Mouse (Mus musculus): ENCODE measurements around the gene Dnajc19. TPM values are rescaled to one million over a fixed set of nuclear protein-coding genes. Genes with fewer than 3 reads are reported as not detected.
"Not testable (repeated sequence)": the region's sequence is repeated elsewhere in the genome, so short reads cannot be mapped to it uniquely, and the experiment has no call there.

The Dnajc19 gene
- polyA plus RNA-seq, 1 experiment = 5.7 TPM

DNA sequence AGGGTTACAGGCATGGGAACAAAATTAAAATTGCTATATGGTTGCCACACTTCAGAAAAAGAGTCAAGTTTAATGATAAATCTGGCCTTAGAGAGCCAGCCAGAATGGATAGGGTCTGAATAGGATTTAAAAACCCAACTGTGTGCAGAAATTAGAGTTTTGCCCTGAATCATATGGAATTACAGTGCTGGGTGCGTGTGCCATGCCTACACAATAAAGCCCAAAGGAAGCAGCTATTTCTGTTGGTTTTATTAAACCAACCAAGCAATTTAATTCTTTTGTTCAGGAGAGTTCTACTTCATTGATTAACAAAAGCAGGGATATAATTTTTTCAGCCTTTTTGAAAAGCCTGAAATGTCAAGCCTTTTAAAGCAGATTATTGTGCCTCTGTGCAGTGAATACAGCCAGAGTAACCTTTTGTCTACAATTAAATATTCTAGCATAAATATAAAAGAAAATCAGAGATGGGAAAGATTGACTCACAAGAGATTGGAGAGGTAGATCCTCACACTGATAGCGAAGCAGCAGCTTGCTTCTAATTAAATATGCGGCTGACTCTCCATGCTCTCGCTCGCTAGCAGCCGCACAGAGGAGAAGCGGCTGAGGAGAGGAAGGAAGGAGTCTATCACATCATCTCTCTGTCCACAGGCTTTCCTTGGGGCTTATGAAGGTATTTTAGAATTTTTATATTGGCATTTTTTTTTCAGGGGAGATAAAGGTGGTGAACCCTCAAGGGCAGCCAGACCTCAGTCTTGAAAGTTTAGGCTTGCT is 23.0 kb upstream of the Dnajc19 start:
- Histone ChIP-seq H3K9me3 (ENCODE audit: control insufficient read depth, low read length) (no peaks in the 10 kb centered on the region), H3K4me3 (replicated peaks) (no peak overlapping the region), H3K36me3 (ENCODE audit: control insufficient read depth) (no peaks in the 10 kb centered on the region), H3K27me3 (ENCODE audit: control insufficient read depth) (peaks cover 20% of the 10 kb centered on the region), H3K4me1 (ENCODE audit: control insufficient read depth) (no peaks in the 10 kb centered on the region)
- TF ChIP-seq GATA1 (IDR thresholded peaks at IDR 0.05; ENCODE audit: low read length) (no peak), TAL1 (IDR thresholded peaks at IDR 0.05; ENCODE audit: low read length) (no peak)

DNA sequence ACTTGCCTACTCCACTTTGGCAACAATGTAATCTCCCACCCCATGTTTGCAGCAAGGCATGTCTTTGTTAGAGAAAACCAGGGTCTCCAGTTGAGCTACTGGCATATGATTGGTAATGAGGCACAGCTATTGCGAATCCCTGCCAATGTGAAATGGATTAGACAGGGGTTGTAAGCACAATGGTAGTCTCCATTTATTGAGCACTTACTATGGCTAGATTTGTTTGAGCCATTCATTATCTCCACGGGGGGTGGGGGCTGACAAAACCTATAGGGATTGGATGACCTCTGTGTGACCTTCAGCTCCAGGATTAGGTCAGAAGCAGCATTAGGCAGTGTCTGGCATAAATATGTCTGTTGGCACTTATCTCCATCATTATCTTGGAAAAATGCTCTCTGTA is 21.8 kb upstream of the Dnajc19 start:
- Histone ChIP-seq H3K27me3 (ENCODE audit: control insufficient read depth) (peaks cover 20% of the 10 kb centered on the region), H3K4me3 (replicated peaks) (no peak overlapping the region), H3K9me3 (ENCODE audit: control insufficient read depth, low read length) (no peaks in the 10 kb centered on the region), H3K36me3 (ENCODE audit: control insufficient read depth) (no peaks in the 10 kb centered on the region), H3K4me1 (ENCODE audit: control insufficient read depth) (no peaks in the 10 kb centered on the region)
- no peak for TF ChIP-seq GATA1 (IDR thresholded peaks at IDR 0.05; ENCODE audit: low read length)
- no peak for TF ChIP-seq TAL1 (IDR thresholded peaks at IDR 0.05; ENCODE audit: low read length)

DNA sequence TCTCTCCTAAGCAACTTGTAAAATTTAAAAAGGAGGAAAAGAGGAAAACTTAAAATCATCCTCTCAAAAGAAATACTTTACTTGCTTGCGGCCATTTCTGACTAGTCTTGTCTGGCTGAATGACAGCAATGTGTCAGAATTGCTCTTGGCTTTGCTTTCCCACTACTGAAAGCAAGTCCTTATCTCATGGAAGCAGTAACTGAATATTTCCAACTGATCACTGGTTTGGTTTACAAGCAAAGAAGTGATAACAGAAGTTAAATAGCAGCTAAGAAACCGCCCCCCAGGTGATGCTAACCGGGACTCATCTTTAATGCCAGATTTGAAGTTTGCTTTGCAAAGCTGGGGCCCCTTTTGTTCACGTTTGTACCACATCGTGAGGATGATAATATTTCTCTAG is 2.5 kb upstream of the Dnajc19 start:
- Histone ChIP-seq H3K27me3 (ENCODE audit: control insufficient read depth) (no peaks in the 10 kb centered on the region), H3K9me3 (ENCODE audit: control insufficient read depth, low read length) (no peaks in the 10 kb centered on the region), H3K4me3 (replicated peaks) (no peak overlapping the region), H3K36me3 (ENCODE audit: control insufficient read depth) (peaks cover 9% of the 10 kb centered on the region), H3K4me1 (ENCODE audit: control insufficient read depth) (peaks cover 45% of the 10 kb centered on the region)
- TF ChIP-seq TAL1 (IDR thresholded peaks at IDR 0.05; ENCODE audit: low read length) = no peak
- no peak for TF ChIP-seq GATA1 (IDR thresholded peaks at IDR 0.05; ENCODE audit: low read length)

DNA sequence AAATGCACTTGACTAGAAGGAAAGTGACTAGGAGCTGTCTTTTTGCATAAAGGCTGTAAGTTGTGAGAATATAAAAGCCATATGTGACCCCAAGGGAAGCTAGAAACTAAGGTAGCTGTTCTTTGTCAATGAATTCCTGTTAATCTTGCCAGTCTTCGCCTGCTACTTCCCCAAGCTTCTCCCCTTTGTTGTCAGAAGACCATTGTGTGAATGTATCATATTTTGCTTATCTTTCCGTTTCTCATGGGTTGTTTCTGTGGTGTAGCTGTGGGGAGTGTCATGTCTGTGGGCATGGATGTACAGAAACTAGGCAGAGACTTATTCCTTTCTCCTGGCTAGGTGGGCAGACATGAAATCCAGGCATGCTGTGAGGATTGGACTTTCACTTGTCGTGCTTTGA is 808 bp upstream of the Dnajc19 start:
- no peaks in the 10 kb centered on the region for H3K9me3 ChIP-seq (ENCODE audit: control insufficient read depth, low read length)
- TF ChIP-seq GATA1 (IDR thresholded peaks at IDR 0.05; ENCODE audit: low read length) (no peak), TAL1 (IDR thresholded peaks at IDR 0.05; ENCODE audit: low read length) (no peak)
- peaks cover 25% of the 10 kb centered on the region for H3K36me3 ChIP-seq (ENCODE audit: control insufficient read depth)
- no peaks in the 10 kb centered on the region for H3K27me3 ChIP-seq (ENCODE audit: control insufficient read depth)
- H3K4me3 ChIP-seq (replicated peaks) = peak overlapping the region; percentile 70
- H3K4me1 ChIP-seq (ENCODE audit: control insufficient read depth) = peaks cover 45% of the 10 kb centered on the region

DNA sequence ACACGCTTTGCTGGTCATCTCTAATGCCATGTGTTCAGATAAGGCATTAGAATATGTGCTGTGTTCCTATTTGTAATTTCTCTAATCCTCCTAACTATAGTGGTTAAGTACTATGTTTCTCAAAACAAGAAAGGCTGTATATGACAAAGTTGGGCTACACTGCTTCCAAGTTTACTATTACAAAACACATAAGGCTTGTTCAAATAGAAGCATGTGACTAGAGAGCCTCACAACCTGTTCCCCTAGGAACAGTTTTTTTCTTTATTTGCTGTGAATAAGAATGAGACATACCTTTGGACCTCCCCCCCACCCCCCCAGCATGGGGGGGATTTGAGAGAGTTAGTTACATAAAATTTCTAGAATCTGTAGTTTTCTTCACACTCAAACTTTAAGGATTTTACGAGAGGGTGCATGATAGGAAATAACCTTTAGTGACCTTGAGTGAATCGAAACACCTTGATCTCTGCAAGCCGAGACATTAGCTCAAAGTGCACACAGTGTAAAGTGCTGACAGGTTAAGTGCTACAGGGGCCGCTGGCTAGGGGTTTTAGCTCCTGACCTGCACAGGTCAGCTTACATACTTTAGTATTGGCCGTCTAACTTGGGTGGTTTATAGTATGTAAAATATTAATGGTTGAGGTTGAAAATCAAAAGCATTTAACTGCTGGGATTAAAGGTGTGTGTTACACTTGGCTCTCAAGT is 4.9 kb downstream of the Dnajc19 start:
- Histone ChIP-seq H3K4me3 (replicated peaks) (no peak overlapping the region), H3K9me3 (ENCODE audit: control insufficient read depth, low read length) (no peaks in the 10 kb centered on the region), H3K4me1 (ENCODE audit: control insufficient read depth) (peaks cover 21% of the 10 kb centered on the region), H3K36me3 (ENCODE audit: control insufficient read depth) (peaks cover 82% of the 10 kb centered on the region), H3K27me3 (ENCODE audit: control insufficient read depth) (no peaks in the 10 kb centered on the region)
- TF ChIP-seq GATA1 (IDR thresholded peaks at IDR 0.05; ENCODE audit: low read length) = no peak
- TF ChIP-seq TAL1 (IDR thresholded peaks at IDR 0.05; ENCODE audit: low read length) = no peak

DNA sequence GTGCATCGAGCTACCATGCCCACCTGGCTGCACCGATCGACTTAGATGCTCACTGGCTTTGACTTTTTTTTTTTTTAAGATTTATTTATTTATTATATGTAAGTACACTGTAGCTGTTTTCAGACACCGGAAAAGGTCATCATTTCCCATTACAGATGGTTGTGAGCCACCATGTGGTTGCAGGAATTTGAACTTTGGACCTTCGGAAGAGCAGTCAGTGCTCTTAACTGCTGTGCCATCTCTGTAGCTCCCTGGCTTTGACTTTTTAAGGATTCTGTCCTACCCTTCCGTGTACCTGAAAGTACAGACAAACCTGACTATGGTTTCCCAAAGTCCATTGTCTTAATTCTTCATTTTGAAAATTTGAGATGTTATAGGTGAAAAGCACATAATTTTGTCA is 8.4 kb downstream of the Dnajc19 start:
- H3K4me1 ChIP-seq (ENCODE audit: control insufficient read depth) = no peaks in the 10 kb centered on the region; the same call in 1 of the 2 replicates
- H3K4me3 ChIP-seq (replicated peaks) = no peak overlapping the region
- H3K27me3 ChIP-seq (ENCODE audit: control insufficient read depth) = no peaks in the 10 kb centered on the region
- H3K9me3 ChIP-seq (ENCODE audit: control insufficient read depth, low read length) = no peaks in the 10 kb centered on the region
- peaks cover 95% of the 10 kb centered on the region for H3K36me3 ChIP-seq (ENCODE audit: control insufficient read depth)
- TF ChIP-seq GATA1 (IDR thresholded peaks at IDR 0.05; ENCODE audit: low read length) (no peak), TAL1 (IDR thresholded peaks at IDR 0.05; ENCODE audit: low read length) (no peak)

DNA sequence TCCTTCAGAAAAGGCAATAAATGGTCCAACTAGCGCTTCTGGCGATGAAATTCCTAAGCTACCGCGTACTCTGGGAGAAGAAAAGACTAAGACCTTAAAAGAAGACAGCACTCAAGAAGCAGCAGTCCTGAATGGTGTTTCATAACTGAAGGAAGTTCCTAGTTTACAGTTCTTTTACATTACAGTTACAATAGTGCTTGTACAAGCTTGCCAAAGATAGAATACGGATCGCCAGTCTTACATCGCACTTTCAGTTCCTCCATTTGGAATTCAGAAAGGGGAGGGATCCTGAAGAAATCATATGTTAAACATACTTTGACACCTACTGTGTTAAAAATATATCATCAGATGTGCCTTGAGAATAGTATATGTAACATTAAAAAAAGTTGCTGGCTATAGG is 12.2 kb downstream of the Dnajc19 start:
- H3K4me1 ChIP-seq (ENCODE audit: control insufficient read depth); H3K9me3 ChIP-seq (ENCODE audit: control insufficient read depth, low read length); H3K4me3 ChIP-seq (replicated peaks); H3K27me3 ChIP-seq (ENCODE audit: control insufficient read depth): not testable (repeated sequence)
- H3K36me3 ChIP-seq (ENCODE audit: control insufficient read depth) = peaks cover 94% of the 10 kb centered on the region

DNA sequence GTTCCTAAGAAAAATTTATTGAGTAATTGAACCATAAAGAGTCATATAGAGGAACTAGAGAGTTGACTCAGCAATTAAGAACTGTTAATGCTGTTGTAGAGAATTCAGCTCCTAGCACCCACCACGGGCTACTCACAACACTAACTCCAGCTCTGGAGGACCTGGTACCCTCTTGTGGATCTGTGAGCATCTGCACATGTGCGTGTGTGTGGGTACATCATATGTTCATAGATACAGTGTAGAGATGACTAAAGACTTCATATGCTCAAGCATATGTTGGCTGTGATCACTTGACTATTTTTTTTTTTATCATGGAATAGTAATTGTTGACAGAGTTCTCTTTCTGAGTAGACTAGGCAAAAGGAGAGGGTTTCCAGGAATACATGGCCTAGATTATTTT is 18.8 kb downstream of the Dnajc19 start:
- Histone ChIP-seq H3K36me3 (ENCODE audit: control insufficient read depth) (peaks cover 92% of the 10 kb centered on the region), H3K4me1 (ENCODE audit: control insufficient read depth) (no peaks in the 10 kb centered on the region), H3K27me3 (ENCODE audit: control insufficient read depth) (no peaks in the 10 kb centered on the region), H3K4me3 (replicated peaks) (no peak overlapping the region), H3K9me3 (ENCODE audit: control insufficient read depth, low read length) (no peaks in the 10 kb centered on the region)
- TF ChIP-seq GATA1 (IDR thresholded peaks at IDR 0.05; ENCODE audit: low read length) (no peak), TAL1 (IDR thresholded peaks at IDR 0.05; ENCODE audit: low read length) (no peak)

DNA sequence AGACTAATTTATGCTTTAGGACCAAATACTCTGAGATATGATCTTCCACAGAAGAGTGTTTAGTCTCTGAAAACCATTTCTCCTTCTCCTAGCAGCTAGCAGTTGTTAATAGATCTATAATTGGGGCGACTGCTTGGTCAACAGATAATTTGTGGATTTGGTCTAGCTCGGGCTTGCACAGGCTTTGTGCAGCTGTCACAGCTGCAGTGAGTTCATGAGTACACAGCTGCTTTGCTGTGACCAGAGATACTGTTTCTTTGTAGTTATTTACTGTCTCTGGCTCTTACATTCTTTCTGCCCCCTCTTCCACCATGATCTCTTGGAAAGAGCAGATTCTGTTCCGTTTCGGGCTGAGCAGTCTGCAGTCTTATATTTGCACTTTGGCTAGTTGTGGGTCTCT is 39.1 kb downstream of the Dnajc19 start:
- TF ChIP-seq TAL1 (IDR thresholded peaks at IDR 0.05; ENCODE audit: low read length) (no peak), GATA1 (IDR thresholded peaks at IDR 0.05; ENCODE audit: low read length) (no peak)
- H3K9me3 ChIP-seq (ENCODE audit: control insufficient read depth, low read length) = no peaks in the 10 kb centered on the region
- H3K4me1 ChIP-seq (ENCODE audit: control insufficient read depth) = no peaks in the 10 kb centered on the region
- no peak overlapping the region for H3K4me3 ChIP-seq (replicated peaks)
- peaks cover 69% of the 10 kb centered on the region for H3K36me3 ChIP-seq (ENCODE audit: control insufficient read depth)
- no peaks in the 10 kb centered on the region for H3K27me3 ChIP-seq (ENCODE audit: control insufficient read depth)
